Mouse (Mus musculus): ENCODE measurements around the gene Bckdhb. TPM values are rescaled to one million over a fixed set of nuclear protein-coding genes. Genes with fewer than 3 reads are reported as not detected.

Bckdhb gene
- total and polyA plus RNA-seq, 3 experiments = 10.6 to 20.3 (median 12.0) TPM

DNA sequence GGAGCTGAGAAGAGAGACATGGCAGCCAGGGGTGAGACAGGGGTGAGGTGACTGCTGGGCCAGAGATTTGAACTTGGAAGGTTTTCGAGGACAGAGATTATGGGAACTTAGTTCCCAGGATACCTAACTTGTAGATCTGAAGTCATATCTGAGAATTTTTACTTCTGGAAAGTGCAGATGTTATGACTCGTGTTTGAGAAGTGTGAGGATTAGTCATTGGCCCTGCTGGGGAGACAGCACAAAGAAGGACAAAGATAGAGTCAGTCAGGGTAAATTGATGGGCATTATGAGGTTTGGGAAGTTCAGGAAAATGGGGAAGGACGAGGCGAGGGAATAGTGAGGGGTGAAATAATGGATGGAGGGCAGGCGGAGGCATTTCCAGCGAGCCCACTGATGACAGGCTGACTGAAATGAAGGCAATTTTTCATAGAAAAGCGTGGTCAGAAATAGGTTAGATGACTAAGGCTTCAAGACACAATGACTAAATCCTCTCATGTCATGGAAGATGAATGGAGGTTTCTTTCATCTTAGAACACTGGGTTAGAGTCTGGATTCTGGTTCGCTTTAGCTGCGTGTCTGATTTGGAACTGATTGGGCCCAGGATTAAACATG, 42.6 kb downstream of the Bckdhb start:
- in situ Hi-C loops (cut with MboI; ENCODE audit: low pct_ligation_motif_present, low pct_unique_long_range_greater_than_20kb, low sequenced_read_pairs) = loop anchor here (25.0 kb wide), 1 partner anchor 1370 kb away; the partner anchor contains the start of gene Tent5a
- no peaks in the 10 kb centered on the region for H3K9me3 ChIP-seq (replicated peaks; ENCODE audit: low read length)
- H3K9ac ChIP-seq (ENCODE audit: insufficient read depth, low read depth) = no peak overlapping the region
- no peak overlapping the region for H3K4me3 ChIP-seq (replicated peaks in 1 of 3; ENCODE audit: low read depth in 2 of 3, low read length in 2 of 3, poor library complexity in 1 of 3)
- H3K27me3 ChIP-seq (replicated peaks) = no peaks in the 10 kb centered on the region
- H3K4me1 ChIP-seq (ENCODE audit: control insufficient read depth in 1 of 2, insufficient read depth in 2 of 2) = peaks cover 0 to 11% of the 10 kb centered on the region in 2 experiments; a peak in 1 of 4 replicates
- peaks cover 0 to 5% of the 10 kb centered on the region in 2 experiments for H3K36me3 ChIP-seq (replicated peaks in 1 of 2; ENCODE audit: control insufficient read depth in 1 of 2, insufficient read depth in 1 of 2, low read length in 1 of 2)
- no peak overlapping the region for H3K4me2 ChIP-seq (ENCODE audit: insufficient read depth, low read depth, poor library complexity, severe bottlenecking)
- DNase-seq (ENCODE audit: extremely low read depth) = no peak
- H3K27ac ChIP-seq (ENCODE audit: insufficient read depth, low read depth) = no peak overlapping the region
- H3K79me2 ChIP-seq (replicated peaks; ENCODE audit: control insufficient read depth, extremely low read depth, insufficient read depth, poor library complexity, severe bottlenecking) = no peaks in the 10 kb centered on the region
- dilution Hi-C loops (cut with MboI; ENCODE audit: extremely low pct_ligation_motif_present, extremely low pct_unique_long_range_greater_than_20kb, low sequenced_read_pairs) = no loop called here
- TF ChIP-seq ZKSCAN1 (IDR thresholded peaks at IDR 0.05; ENCODE audit: borderline replicate concordance, low read depth, low read length) (no peak), UBTF (IDR thresholded peaks at IDR 0.05; ENCODE audit: low read depth, low read length) (no peak), NELFE (IDR thresholded peaks at IDR 0.05; ENCODE audit: low read depth, low read length) (no peak), HCFC1 (IDR thresholded peaks at IDR 0.05; ENCODE audit: low read depth, low read length) (no peak), MAX (IDR thresholded peaks at IDR 0.05; ENCODE audit: low read length) (no peak), ZMIZ1 (IDR thresholded peaks at IDR 0.05; ENCODE audit: low read depth, low read length) (no peak)

- dilution Hi-C loops (cut with MboI; ENCODE audit: extremely low pct_ligation_motif_present, extremely low pct_unique_long_range_greater_than_20kb, low sequenced_read_pairs) = no loop called here
Measured at GRCm38 (mm10) chr9:83969326-83969725, 44.4 kb downstream of the Bckdhb start.

GRCm38 (mm10) chr9:83973467-83973866, 48.5 kb downstream of the Bckdhb start:
- Histone ChIP-seq H3K9me3 (replicated peaks; ENCODE audit: low read length) (no peaks in the 10 kb centered on the region), H3K4me1 (ENCODE audit: control insufficient read depth in 1 of 2, insufficient read depth in 2 of 2) (no peaks in the 10 kb centered on the region), H3K9ac (ENCODE audit: insufficient read depth, low read depth) (no peak overlapping the region), H3K27ac (ENCODE audit: insufficient read depth, low read depth) (no peak overlapping the region), H3K36me3 (replicated peaks in 1 of 2; ENCODE audit: control insufficient read depth in 1 of 2, insufficient read depth in 1 of 2, low read length in 1 of 2) (peaks cover 0 to 6% of the 10 kb centered on the region in 2 experiments), H3K79me2 (replicated peaks; ENCODE audit: control insufficient read depth, extremely low read depth, insufficient read depth, poor library complexity, severe bottlenecking) (no peaks in the 10 kb centered on the region), H3K4me2 (ENCODE audit: insufficient read depth, low read depth, poor library complexity, severe bottlenecking) (no peak overlapping the region), H3K27me3 (replicated peaks) (no peaks in the 10 kb centered on the region), H3K4me3 (replicated peaks in 1 of 3; ENCODE audit: low read depth in 2 of 3, low read length in 2 of 3, poor library complexity in 1 of 3) (no peak overlapping the region)
- DNase-seq (ENCODE audit: extremely low read depth) = no peak
- dilution Hi-C loops (cut with MboI; ENCODE audit: extremely low pct_ligation_motif_present, extremely low pct_unique_long_range_greater_than_20kb, low sequenced_read_pairs) = no loop called here
- in situ Hi-C loops (cut with MboI; ENCODE audit: low pct_ligation_motif_present, low pct_unique_long_range_greater_than_20kb, low sequenced_read_pairs) = loop anchor here (25.0 kb wide), 1 partner anchor 1364 kb away; the partner anchor contains the start of gene Tent5a
- no peak for TF ChIP-seq EP300 (IDR thresholded peaks at IDR 0.05; ENCODE audit: low read length)
- TF ChIP-seq POLR2AphosphoS2 (IDR thresholded peaks at IDR 0.05; ENCODE audit: low read depth, low read length) = no peak
- TF ChIP-seq TCF12 (IDR thresholded peaks at IDR 0.05; ENCODE audit: low read depth, low read length) = no peak
- TF ChIP-seq GABPA (IDR thresholded peaks at IDR 0.05; ENCODE audit: insufficient replicate concordance, low read depth, low read length) = no peak
- no peak for TF ChIP-seq PAX5 (IDR thresholded peaks at IDR 0.05; ENCODE audit: low read length)
- TF ChIP-seq MYC (IDR thresholded peaks at IDR 0.05; ENCODE audit: low read depth, low read length) = no peak
- no peak for TF ChIP-seq USF2 (conservative IDR thresholded peaks at IDR 0.05; ENCODE audit: low read depth, low read length)
- TF ChIP-seq NELFE (IDR thresholded peaks at IDR 0.05; ENCODE audit: low read depth, low read length) = no peak
- TF ChIP-seq SMC3 (IDR thresholded peaks at IDR 0.05; ENCODE audit: low read depth, low read length) = no peak

More at GRCm38 (mm10) chr9:83969326-83969725, 44.4 kb downstream of the Bckdhb start:
- H3K9ac ChIP-seq (ENCODE audit: insufficient read depth, low read depth) = no peak overlapping the region
- H3K4me3 ChIP-seq (replicated peaks in 1 of 3; ENCODE audit: low read depth in 2 of 3, low read length in 2 of 3, poor library complexity in 1 of 3) = no peak overlapping the region
- TF ChIP-seq ZMIZ1 (IDR thresholded peaks at IDR 0.05; ENCODE audit: low read depth, low read length) (no peak), JUND (conservative IDR thresholded peaks at IDR 0.05; ENCODE audit: low read depth, low read length) (no peak), CHD2 (IDR thresholded peaks at IDR 0.05; ENCODE audit: low read length) (no peak), NELFE (IDR thresholded peaks at IDR 0.05; ENCODE audit: low read depth, low read length) (no peak), TBP (conservative IDR thresholded peaks at IDR 0.05; ENCODE audit: low read depth, low read length) (no peak), TCF12 (IDR thresholded peaks at IDR 0.05; ENCODE audit: low read depth, low read length) (no peak), USF2 (conservative IDR thresholded peaks at IDR 0.05; ENCODE audit: low read depth, low read length) (no peak), RAD21 (IDR thresholded peaks at IDR 0.05; ENCODE audit: low read depth, low read length) (no peak), UBTF (IDR thresholded peaks at IDR 0.05; ENCODE audit: low read depth, low read length) (no peak)
- in situ Hi-C loops (cut with MboI; ENCODE audit: low pct_ligation_motif_present, low pct_unique_long_range_greater_than_20kb, low sequenced_read_pairs) = loop anchor here (25.0 kb wide), 1 partner anchor 1368 kb away; the partner anchor contains the start of gene Tent5a
- no peak overlapping the region for H3K27ac ChIP-seq (ENCODE audit: insufficient read depth, low read depth)
- DNase-seq (ENCODE audit: extremely low read depth) = no peak
- H3K27me3 ChIP-seq (replicated peaks) = no peaks in the 10 kb centered on the region
- no peak overlapping the region for H3K4me2 ChIP-seq (ENCODE audit: insufficient read depth, low read depth, poor library complexity, severe bottlenecking)
- no peaks in the 10 kb centered on the region for H3K9me3 ChIP-seq (replicated peaks; ENCODE audit: low read length)
- H3K36me3 ChIP-seq (replicated peaks in 1 of 2; ENCODE audit: control insufficient read depth in 1 of 2, insufficient read depth in 1 of 2, low read length in 1 of 2) = peaks cover 0 to 3% of the 10 kb centered on the region in 2 experiments
- no peaks in the 10 kb centered on the region for H3K79me2 ChIP-seq (replicated peaks; ENCODE audit: control insufficient read depth, extremely low read depth, insufficient read depth, poor library complexity, severe bottlenecking)
- H3K4me1 ChIP-seq (ENCODE audit: control insufficient read depth in 1 of 2, insufficient read depth in 2 of 2) = no peaks in the 10 kb centered on the region
